Mouse (Mus musculus) liver, embryonic 11.5 days (tissue): ENCODE results near the gene Mrpl4. TPM values are rescaled to one million over a fixed set of nuclear protein-coding genes. Genes with fewer than 3 reads are reported as not detected.

Experiments used
- ATAC-seq: fragments of 200-750 bp; cut with Nextera tagmentation; replicated peaks from 2 replicates; pipeline ENCODE4 v1.8.0; 2017; ENCODE audit warnings: moderate number of reproducible peaks, mild to moderate bottlenecking, moderate TSS enrichment, moderate library complexity; ENCODE audit not compliant: low FRiP score
- DNase-seq: peaks from one replicate; pipeline ENCODE4 v3.0.0-alpha.2; 2017; ENCODE audit warnings: low spot score
- H3K27ac ChIP-seq: fragments of 300-500 bp; sonication (generic); 2 replicates; pipeline ENCODE4 v1.5.1; 2014; ENCODE audit warnings: mild to moderate bottlenecking, low read depth, low read length, control low read depth
- H3K27me3 ChIP-seq: fragments of 300-500 bp; sonication (generic); replicated peaks from 2 replicates; pipeline ENCODE4 v1.6.1; 2014; ENCODE audit warnings: low read length, mixed read lengths; ENCODE audit not compliant: control insufficient read depth, insufficient read depth
- H3K36me3 ChIP-seq: fragments of 300-500 bp; sonication (generic); 2 replicates; pipeline ENCODE4 v1.6.1; 2014; ENCODE audit warnings: mild to moderate bottlenecking, low read length, moderate library complexity, mixed read lengths; ENCODE audit not compliant: control insufficient read depth, insufficient read depth
- H3K4me1 ChIP-seq: fragments of 300-500 bp; sonication (generic); replicated peaks from 2 replicates; pipeline ENCODE4 v1.6.1; 2014; ENCODE audit warnings: low read length, mixed read lengths; ENCODE audit not compliant: control insufficient read depth, insufficient read depth
- H3K4me2 ChIP-seq: fragments of 300-500 bp; sonication (generic); 2 replicates; pipeline ENCODE4 v1.6.1; 2014; ENCODE audit warnings: mild to moderate bottlenecking, control low read depth, moderate library complexity
- H3K4me3 ChIP-seq: fragments of 300-500 bp; sonication (generic); 2 replicates; pipeline ENCODE4 v1.5.1; 2014; ENCODE audit warnings: low read depth, low read length, control low read depth
- H3K9ac ChIP-seq: fragments of 300-500 bp; sonication (generic); 2 replicates; pipeline ENCODE4 v1.6.1; 2014; ENCODE audit warnings: low read depth, low read length, control low read depth
- H3K9me3 ChIP-seq: fragments of 300-500 bp; sonication (generic); 2 replicates; pipeline ENCODE4 v1.6.1; 2016; ENCODE audit warnings: low read length, inconsistent platforms, mixed read lengths; ENCODE audit not compliant: control insufficient read depth
- WGBS: fragments of 180-500 bp; shearing (Covaris S2); extraction: QIAGEN DNeasy Blood & Tissue Kit; methylation state at CpG from one replicate; pipeline ENCODE4 v1.1.7; 2014; 5-methylcytosine and 5-hydroxymethylcytosine counted together
- polyA plus RNA-seq: library from polyadenylated mRNA; unstranded; fragments of >200 nt; fragmentation: Nextera tagmentation; extraction: Ambion mirVana; gene quantifications from 2 replicates; pipeline ENCODE4 v1.2.1, GENCODE M21; 2014

The Mrpl4 gene
- polyA plus RNA-seq = 138 and 145 TPM in 2 replicates

- Histone ChIP-seq H3K9me3 (no peaks in the 10 kb centered on the region), H3K9ac (peak within 1 kb of the TSS; percentile 80)
- under 1% methylated on average over 72 of the region's 72 CpGs for WGBS
These were observed at the start of gene Mrpl4 for GRCm38 (mm10) chr9:21002627-21003551. Gene Mrpl4 (plus strand): TSS chr9:21002738.

GRCm38 (mm10) chr9:20956989-20957388 is 45.5 kb upstream of the Mrpl4 start:
- ATAC-seq = no peak
- H3K9me3 ChIP-seq = no peaks in the 10 kb centered on the region
- H3K36me3 ChIP-seq = no peaks in the 10 kb centered on the region
- no peak overlapping the region for H3K27ac ChIP-seq
- no peak overlapping the region for H3K4me2 ChIP-seq
- H3K4me1 ChIP-seq = peaks cover 5% of the 10 kb centered on the region; the same call in 1 of the 2 replicates
- H3K4me3 ChIP-seq = no peak overlapping the region
- no peak for DNase-seq
- H3K9ac ChIP-seq = no peak overlapping the region
- 82% methylated on average over 3 of the region's 3 CpGs for WGBS
- no peaks in the 10 kb centered on the region for H3K27me3 ChIP-seq

More at GRCm38 (mm10) chr9:21002627-21003551, at the start of gene Mrpl4:
- H3K4me2 ChIP-seq = peak within 1 kb of the TSS; percentile 95
- peak within 1 kb of the TSS; percentile 77 for H3K27ac ChIP-seq
- H3K27me3 ChIP-seq = no peaks in the 10 kb centered on the region
- peak; percentile 90 for DNase-seq
- H3K4me3 ChIP-seq = peak within 1 kb of the TSS; percentile 88
- H3K4me1 ChIP-seq = 0 out of 2 replicates have a peak, but pooled peaks cover 2% of the 10 kb centered on the region
- ATAC-seq = peak; percentile 78
- H3K36me3 ChIP-seq = peaks cover 16% of the 10 kb centered on the region

DNA sequence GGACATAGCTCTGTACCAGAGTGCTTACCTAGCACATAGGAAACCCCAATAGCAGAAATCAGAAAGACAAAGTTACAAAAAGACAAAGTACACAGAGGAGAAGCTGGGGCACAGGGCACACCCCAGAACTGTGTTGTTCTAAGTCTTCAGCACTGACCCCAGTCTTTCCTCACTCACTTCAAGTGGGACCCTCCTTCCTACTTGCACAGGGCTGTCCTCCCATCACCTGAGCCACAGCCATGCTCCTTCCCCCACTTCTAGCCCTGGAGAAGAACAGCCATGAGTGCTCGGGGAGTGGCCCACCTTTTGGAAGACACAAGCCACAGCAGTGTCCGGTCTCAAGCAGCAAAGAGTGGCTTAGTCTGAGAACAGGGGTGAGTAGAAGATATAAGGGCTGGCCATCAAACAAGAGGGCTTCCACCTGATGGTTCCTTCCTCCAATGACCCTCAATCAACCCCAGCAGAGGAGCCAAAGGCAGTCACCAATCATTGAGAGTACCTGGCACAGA is 43.1 kb upstream of the Mrpl4 start, which contains the start of gene Dnmt1:
Gene Dnmt1 (minus strand): TSS at position 459 of the 509 bp plus-strand sequence.
- ATAC-seq (no peak), DNase-seq (no peak)
- Histone ChIP-seq H3K4me2 (no peak within 1 kb of the TSS), H3K9ac (no peak within 1 kb of the TSS), H3K9me3 (no peaks in the 10 kb centered on the region), H3K4me1 (0 out of 2 replicates have a peak, but pooled peaks cover 2% of the 10 kb centered on the region), H3K4me3 (no peak within 1 kb of the TSS), H3K27ac (no peak within 1 kb of the TSS), H3K36me3 (no peaks in the 10 kb centered on the region), H3K27me3 (no peaks in the 10 kb centered on the region)
- WGBS = 86% methylated on average over 2 of the region's 2 CpGs

DNA sequence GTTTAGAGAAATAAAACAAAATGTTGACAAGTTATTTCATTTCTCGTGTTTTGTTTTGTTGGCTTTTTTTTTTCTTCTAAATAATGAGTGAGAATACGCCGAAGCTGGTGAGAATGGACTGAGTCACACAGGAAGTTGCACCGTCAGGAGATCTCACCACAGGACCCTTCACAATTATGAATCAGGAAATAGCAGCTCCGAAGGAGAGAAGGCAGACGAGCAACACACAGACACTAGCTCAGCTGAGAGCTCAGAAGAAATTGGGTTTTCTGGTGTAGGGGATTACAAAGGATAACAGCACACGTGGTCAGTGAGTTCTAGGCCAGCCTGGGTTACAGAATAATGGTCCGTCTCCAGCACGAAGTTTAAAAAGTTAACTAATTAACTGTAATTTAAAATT is 41.0 kb upstream of the Mrpl4 start:
- Histone ChIP-seq H3K27me3 (no peaks in the 10 kb centered on the region), H3K36me3 (no peaks in the 10 kb centered on the region; the same call in 1 of the 2 replicates), H3K9ac (no peak overlapping the region), H3K4me3 (no peak overlapping the region), H3K9me3 (no peaks in the 10 kb centered on the region), H3K4me2 (no peak overlapping the region), H3K27ac (no peak overlapping the region), H3K4me1 (peaks cover 13% of the 10 kb centered on the region)
- ATAC-seq (no peak), DNase-seq (no peak)
- WGBS = 46% methylated on average over 9 of the region's 9 CpGs

- Histone ChIP-seq H3K4me3 (no peak overlapping the region), H3K9ac (no peak overlapping the region), H3K4me1 (peaks cover 13% of the 10 kb centered on the region), H3K27me3 (no peaks in the 10 kb centered on the region), H3K27ac (no peak overlapping the region), H3K4me2 (no peak overlapping the region), H3K36me3 (peaks cover 2% of the 10 kb centered on the region; the same call in 1 of the 2 replicates), H3K9me3 (no peaks in the 10 kb centered on the region)
- ATAC-seq (no peak), DNase-seq (no peak)
- WGBS = 76% methylated on average over 4 of the region's 4 CpGs
These were observed 36.9 kb upstream of the Mrpl4 start for GRCm38 (mm10) chr9:20965606-20966005.

- Histone ChIP-seq H3K36me3 (peaks cover 2% of the 10 kb centered on the region; the same call in 1 of the 2 replicates), H3K4me2 (no peak overlapping the region), H3K9ac (0 out of 2 replicates have a peak overlapping the region, but pooled peaks have one; percentile 5), H3K9me3 (no peaks in the 10 kb centered on the region), H3K4me3 (no peak overlapping the region), H3K4me1 (peaks cover 13% of the 10 kb centered on the region), H3K27me3 (no peaks in the 10 kb centered on the region), H3K27ac (no peak overlapping the region)
- peak; percentile 67; the same call in 1 of the 2 replicates for ATAC-seq
- no peak for DNase-seq
- WGBS = 62% methylated on average over 3 of the region's 3 CpGs
These were observed 36.5 kb upstream of the Mrpl4 start for GRCm38 (mm10) chr9:20966008-20966407.

GRCm38 (mm10) chr9:20966747-20967146 is 35.8 kb upstream of the Mrpl4 start:
- Histone ChIP-seq H3K27ac (no peak overlapping the region), H3K4me3 (no peak overlapping the region), H3K4me2 (no peak overlapping the region), H3K9ac (no peak overlapping the region), H3K9me3 (no peaks in the 10 kb centered on the region), H3K36me3 (peaks cover 2% of the 10 kb centered on the region; the same call in 1 of the 2 replicates), H3K4me1 (peaks cover 11% of the 10 kb centered on the region), H3K27me3 (no peaks in the 10 kb centered on the region)
- ATAC-seq = no peak
- WGBS = 69% methylated on average over 5 of the region's 5 CpGs
- no peak for DNase-seq

DNA sequence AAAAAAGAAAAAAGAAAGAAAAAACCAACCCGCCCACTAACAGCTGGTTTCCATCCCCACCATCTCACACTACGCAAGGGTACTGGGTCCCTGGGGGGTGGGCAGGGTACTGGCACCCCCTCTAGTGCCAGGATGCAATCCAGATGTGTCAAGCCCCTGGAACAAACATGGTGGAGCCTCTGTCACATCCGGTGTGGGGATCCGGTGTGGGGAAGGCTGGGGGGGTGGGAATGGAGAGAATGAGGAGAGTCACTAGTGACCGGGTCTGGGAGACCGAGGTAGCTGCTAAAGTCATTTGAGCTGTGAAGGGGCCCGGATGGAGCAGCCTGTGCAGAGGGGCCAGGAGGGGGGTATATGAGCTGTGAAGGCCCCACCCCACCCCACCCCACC is 30.8 kb upstream of the Mrpl4 start:
- Histone ChIP-seq H3K4me3 (no peak overlapping the region), H3K4me1 (peaks cover 22% of the 10 kb centered on the region), H3K27ac (0 out of 2 replicates have a peak overlapping the region, but pooled peaks have one; percentile 35), H3K4me2 (no peak overlapping the region), H3K9ac (no peak overlapping the region), H3K36me3 (peaks cover 2% of the 10 kb centered on the region; the same call in 1 of the 2 replicates), H3K9me3 (no peaks in the 10 kb centered on the region), H3K27me3 (no peaks in the 10 kb centered on the region)
- ATAC-seq = no peak
- 74% methylated on average over 7 of the region's 7 CpGs for WGBS
- no peak for DNase-seq
